Mouse (Mus musculus) bone marrow macrophage, adult 2 months (primary cell): ENCODE measurements around the gene Kbtbd4.

Source experiments
- CTCF ChIP-seq: IDR thresholded peaks from 2 replicates; pipeline ENCODE4 v1.5.1; 2012; ENCODE audit warnings: low read depth, mild to moderate bottlenecking, low read length, moderate library complexity
- POLR2A ChIP-seq: IDR thresholded peaks from 2 replicates; pipeline ENCODE4 v1.6.1; 2012; ENCODE audit warnings: mild to moderate bottlenecking, low read depth, low read length, borderline replicate concordance

DNA sequence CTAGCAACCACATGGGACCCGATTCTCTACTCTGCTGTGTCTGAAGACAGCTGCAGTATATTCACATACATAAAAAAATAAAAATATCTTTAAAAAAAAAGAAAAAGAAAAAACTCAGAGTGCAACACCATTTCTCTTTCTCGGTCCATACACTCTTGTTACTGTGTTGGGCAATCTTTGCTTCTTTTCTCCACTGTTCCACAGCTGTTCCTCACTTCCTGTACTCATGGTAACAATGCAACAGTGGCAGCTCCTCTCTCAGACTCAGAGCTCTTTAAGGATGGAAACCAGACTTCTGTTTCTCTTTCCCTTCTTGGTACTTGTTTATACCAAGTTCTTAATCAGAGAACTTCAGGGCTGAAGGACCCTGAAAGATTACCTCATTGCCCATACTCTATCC, 1.1 kb upstream of the Kbtbd4 start:
- TF ChIP-seq POLR2A (no peak), CTCF (no peak)
